Mouse (Mus musculus): ENCODE results near the gene Hc.

Gene Hc

DNA sequence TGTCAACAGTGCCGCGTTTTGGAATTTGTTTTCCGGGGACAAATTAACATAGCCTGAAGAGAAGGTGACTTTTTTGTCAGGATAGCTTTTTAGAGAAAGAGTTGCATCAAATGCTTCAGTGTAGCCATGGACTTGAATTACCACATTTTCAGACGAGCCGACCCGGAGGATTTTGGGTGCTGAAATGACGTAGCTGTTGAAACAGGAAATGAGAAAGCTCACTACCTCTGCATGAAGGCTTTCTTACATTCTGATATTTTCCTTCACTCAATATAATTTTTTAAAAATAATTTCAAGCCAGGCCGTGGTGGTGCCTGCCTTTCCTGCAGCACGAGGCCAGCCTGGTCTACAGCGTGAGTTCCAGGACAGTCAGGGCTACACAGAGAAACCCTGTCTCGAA, 4.0 kb downstream of the Hc start:
- DNase-seq = no peak

- DNase-seq = peak; percentile 21 to 49
Observed at GRCm38 (mm10) chr2:35048851-35049250, 12.4 kb downstream of the Hc start.

DNA sequence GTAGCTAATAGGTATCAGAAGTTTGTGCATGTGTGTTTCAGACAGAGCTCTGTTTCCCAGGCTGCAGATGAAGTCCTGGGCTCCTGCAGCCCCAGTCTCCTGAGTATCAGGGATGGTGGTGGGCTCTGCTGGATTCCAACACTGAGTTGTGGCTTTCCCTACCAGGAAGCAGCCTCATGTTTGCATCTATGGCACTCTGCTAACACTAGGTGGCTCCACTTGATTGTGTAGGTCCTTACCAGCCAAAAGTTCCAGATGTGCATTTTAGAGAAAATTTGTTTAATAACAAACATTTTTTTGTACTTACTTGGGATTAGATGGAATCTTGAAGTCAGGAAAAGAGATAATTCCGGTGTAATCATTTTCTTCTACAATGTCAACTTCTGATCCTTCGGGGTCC, 16.3 kb downstream of the Hc start:
- DNase-seq = peak; percentile 38 to 56

GRCm38 (mm10) chr2:35038580-35039375, 22.5 kb downstream of the Hc start:
- no peak for DNase-seq

DNA sequence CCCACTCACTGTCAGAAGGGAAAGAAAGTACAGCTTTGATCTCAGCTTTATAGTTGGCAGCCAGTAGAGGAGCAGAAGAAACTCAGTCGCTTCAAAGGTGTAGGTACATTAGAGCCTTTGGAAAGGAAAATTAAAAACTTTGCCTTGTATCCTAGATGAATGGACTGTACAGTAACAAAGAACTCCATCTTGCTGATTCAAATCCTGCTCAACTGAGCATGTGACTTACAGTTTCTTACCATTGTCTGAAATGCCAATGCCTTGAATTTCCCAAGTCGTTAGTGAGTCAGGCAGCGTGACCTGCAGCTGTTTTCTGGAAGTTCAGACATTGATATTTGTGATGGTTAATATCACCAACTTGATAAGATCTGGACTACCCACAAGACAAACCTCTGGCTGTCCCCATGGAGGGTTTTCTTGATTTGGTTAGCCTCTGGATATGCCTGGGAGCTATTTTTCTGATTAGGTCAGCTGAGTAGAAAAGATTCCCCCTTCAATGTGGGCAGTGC, 36.5 kb downstream of the Hc start:
- no peak for DNase-seq

GRCm38 (mm10) chr2:35021806-35022205, 39.4 kb downstream of the Hc start:
- no peak for DNase-seq

GRCm38 (mm10) chr2:35015861-35016260, 45.4 kb downstream of the Hc start:
- DNase-seq = no peak

DNA sequence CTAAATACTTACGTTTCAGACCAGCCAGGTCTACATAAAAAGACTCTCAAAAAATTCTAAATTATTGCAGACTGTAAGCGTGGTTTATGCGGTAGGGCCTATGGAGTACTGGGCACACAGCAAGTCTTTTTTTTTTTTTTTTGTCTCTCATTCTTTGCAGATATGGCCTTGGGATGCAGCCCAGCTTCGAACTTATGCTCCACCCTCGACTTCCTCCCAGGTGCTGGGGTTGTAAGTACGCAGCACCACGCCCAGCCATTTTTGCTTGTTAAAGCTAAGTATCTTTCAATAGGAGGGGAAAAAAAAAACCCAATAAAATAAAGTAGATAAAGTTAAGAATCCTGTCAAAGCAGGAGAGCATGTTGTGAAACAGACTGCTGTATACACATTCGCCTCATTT, 49.6 kb downstream of the Hc start:
- no peak for DNase-seq

GRCm38 (mm10) chr2:34998956-34999355, 62.3 kb downstream of the Hc start:
- DNase-seq = no peak

GRCm38 (mm10) chr2:34996506-34996905, 64.7 kb downstream of the Hc start:
- no peak for DNase-seq

DNA sequence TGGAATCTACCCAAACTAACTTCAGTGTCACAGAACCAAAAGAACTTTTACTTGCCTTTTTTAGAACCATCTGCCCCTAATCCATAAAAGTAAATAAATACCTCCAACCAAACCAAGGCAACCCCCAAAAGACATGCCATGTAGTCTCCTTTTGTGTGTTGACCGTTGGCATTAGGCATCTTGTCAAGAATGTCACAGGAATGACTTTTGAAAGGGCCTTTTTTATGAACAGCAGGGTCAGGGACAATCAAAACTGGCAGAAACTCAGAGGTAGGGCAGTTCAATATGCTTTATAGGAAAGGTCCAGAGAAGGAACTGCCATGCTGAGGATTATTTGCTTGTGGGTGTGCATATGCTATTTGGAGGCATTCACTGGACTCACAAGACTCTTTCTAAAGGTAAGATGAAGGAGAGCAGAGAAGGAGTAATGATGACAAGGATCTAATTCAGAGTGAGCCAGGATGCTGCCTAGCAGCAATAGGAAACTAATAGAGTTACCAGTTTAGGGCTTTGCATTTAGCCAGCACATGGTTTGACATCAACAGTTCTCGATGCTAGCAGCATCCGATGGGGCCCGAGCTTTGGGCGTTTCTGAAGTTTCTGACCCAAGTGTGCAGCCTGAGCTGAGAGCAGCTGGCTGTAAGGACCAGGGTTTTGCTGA, 67.4 kb downstream of the Hc start:
- DNase-seq = no peak

- DNase-seq = no peak
Observed at GRCm38 (mm10) chr2:34992729-34993695, 68.2 kb downstream of the Hc start.

GRCm38 (mm10) chr2:34991966-34992365, 69.3 kb downstream of the Hc start:
- no peak for DNase-seq

GRCm38 (mm10) chr2:34989749-34990148, 71.5 kb downstream of the Hc start:
- DNase-seq = no peak

- no peak for DNase-seq
Observed at GRCm38 (mm10) chr2:34987595-34987994, 73.6 kb downstream of the Hc start.

GRCm38 (mm10) chr2:34984885-34985284, 76.4 kb downstream of the Hc start:
- DNase-seq = no peak

DNA sequence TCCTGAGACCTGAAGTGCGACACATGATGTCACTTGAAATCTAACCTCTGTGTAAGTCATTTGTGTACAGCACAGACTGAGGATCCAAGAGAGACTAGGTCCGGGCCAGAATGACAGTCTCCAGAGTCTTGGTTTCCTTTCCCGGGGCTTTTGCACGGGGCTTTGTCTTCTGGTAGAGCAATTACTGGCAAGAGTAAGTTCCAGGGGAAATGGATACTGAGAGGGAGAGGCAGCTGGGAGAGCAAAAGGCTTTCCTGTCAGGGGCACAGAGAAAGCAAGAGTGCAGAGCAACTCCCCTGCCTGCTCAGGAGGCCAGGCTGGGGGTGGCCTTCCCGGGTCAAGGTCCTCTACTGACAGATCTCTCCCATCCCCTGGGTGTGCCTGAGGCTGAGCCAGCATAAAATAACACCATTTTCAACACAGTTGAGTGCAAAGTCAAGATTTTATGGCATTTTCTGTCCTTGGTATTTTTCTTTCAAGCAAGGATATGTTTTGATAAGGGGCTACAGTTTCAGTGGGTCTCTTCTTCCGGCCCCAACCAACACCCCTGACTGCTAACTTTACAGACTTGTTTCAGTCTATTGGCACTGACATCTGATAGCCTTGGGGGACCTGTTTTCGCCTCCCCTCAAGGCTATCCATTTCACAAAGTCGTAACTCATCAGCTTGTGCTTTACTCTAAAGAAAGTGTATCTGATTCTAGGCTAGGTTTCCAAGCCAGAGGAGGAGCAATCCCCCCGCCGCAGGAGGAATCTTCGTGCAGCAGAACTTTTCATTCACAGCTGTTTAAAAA, 78.1 kb downstream of the Hc start:
- peak; percentile 31 to 49 for DNase-seq

GRCm38 (mm10) chr2:34982096-34982724, 79.0 kb downstream of the Hc start:
- DNase-seq = no peak

DNA sequence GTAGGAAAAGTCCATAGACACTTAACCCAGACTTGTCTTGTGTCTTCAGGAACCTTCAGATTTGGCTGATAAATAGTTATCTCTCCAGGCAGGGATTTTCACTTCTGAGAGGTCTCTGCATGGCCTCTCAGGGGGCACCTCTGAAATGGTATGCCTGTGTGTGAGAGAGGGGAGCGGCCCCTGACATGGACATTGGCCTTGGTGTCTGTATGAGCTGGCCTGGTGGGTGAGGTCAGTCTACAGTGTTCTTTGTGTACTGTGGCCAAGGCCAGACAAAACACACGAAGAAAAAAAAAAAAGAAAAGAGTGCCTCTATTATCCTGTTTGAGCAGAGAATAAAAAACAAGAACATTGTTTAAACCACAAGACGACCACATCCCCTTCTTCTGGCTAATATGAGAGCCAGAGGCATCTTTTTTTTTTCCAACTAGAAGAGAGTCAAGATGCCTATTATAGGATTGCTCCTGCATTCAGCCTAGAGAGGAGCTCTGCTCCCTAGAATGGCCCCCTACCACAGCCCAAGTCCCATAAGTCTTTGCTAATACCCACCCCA, 81.7 kb downstream of the Hc start:
- no peak for DNase-seq

DNA sequence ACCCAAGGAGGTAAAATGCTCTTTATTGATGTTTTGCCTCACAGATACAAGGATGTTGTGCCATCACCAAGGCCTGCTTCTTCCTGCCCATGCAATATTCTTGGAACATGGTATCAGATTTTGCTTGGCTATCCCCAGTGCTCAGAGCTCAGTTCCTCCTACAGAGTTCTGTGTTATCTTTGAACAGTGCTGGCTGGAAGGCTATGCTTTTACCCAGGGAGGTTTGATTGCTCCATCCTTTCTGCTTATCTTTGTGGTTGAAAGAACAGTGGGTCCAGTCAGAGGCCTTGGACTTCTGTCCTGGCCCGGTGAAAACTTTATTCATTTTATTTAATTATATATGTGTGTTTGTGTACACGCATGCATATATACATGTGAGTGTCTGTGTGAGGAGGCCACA, 83.0 kb downstream of the Hc start:
- DNase-seq = no peak

GRCm38 (mm10) chr2:34976945-34977658, 84.1 kb downstream of the Hc start:
- no peak for DNase-seq
